Mouse (Mus musculus) forebrain, embryonic 13.5 days (tissue): ENCODE data around the gene Nmnat1. TPM values are rescaled to one million over a fixed set of nuclear protein-coding genes. Genes with fewer than 3 reads are reported as not detected.
"Not testable (repeated sequence)": the region's sequence is repeated elsewhere in the genome, so short reads cannot be mapped to it uniquely, and the experiment has no call there.

Experiments used
- ATAC-seq: fragments of 200-750 bp; cut with Nextera tagmentation; 2 replicates; pipeline ENCODE4 v1.8.0; 2017
- H3K27ac ChIP-seq: fragments of 300-500 bp; sonication (generic); 2 replicates; pipeline ENCODE4 v1.5.1; 2015; ENCODE audit warnings: inconsistent platforms, mild to moderate bottlenecking, moderate library complexity
- H3K27me3 ChIP-seq: fragments of 300-500 bp; sonication (generic); 2 replicates; pipeline ENCODE4 v1.6.1; 2015; ENCODE audit warnings: mild to moderate bottlenecking, inconsistent platforms
- H3K36me3 ChIP-seq: fragments of 300-500 bp; sonication (generic); 2 replicates; pipeline ENCODE4 v1.6.1; 2015; ENCODE audit warnings: mild to moderate bottlenecking, inconsistent platforms; ENCODE audit not compliant: poor library complexity, severe bottlenecking
- H3K4me1 ChIP-seq: fragments of 300-500 bp; sonication (generic); 2 replicates; pipeline ENCODE4 v1.6.1; 2015; ENCODE audit warnings: inconsistent platforms
- H3K4me2 ChIP-seq: fragments of 300-500 bp; sonication (generic); 2 replicates; pipeline ENCODE4 v1.6.1; 2015; ENCODE audit warnings: inconsistent platforms, mild to moderate bottlenecking, moderate library complexity
- H3K4me3 ChIP-seq: fragments of 300-500 bp; sonication (generic); 2 replicates; pipeline ENCODE4 v1.5.1; 2015; ENCODE audit warnings: mild to moderate bottlenecking, inconsistent platforms
- H3K9ac ChIP-seq: fragments of 300-500 bp; sonication (generic); 2 replicates; pipeline ENCODE4 v1.6.1; 2015; ENCODE audit warnings: mild to moderate bottlenecking, inconsistent platforms
- H3K9me3 ChIP-seq: fragments of 300-500 bp; sonication (generic); replicated peaks from 2 replicates; pipeline ENCODE4 v1.6.1; 2016; ENCODE audit warnings: inconsistent platforms
- WGBS: fragments of 180-500 bp; shearing (Covaris S2); methylation state at CpG from one replicate; pipeline ENCODE4 v1.1.7; 2015; 5-methylcytosine and 5-hydroxymethylcytosine counted together
- polyA plus RNA-seq: library from polyadenylated mRNA; unstranded; fragments of >200 nt; fragmentation: Nextera tagmentation; extraction: Ambion mirVana; gene quantifications from 2 replicates; pipeline ENCODE4 v1.2.1, GENCODE M21; 2015

Gene Nmnat1
- polyA plus RNA-seq, 1 experiment from 2014 or later: 15.7 TPM

GRCm38 (mm10) chr4:149457163-149457562, 27.8 kb downstream of the Nmnat1 start:
- H3K4me3 ChIP-seq, H3K27me3 ChIP-seq: not testable (repeated sequence)
- WGBS: 93% methylated on average over 24 of the region's 27 CpGs

GRCm38 (mm10) chr4:149454879-149455278, 30.1 kb downstream of the Nmnat1 start, which contains the start of gene Rbp7:
Gene Rbp7, minus strand, starts transcription at chr4:149454978.
- H3K27me3 ChIP-seq: no peaks in the 10 kb centered on the region
- no peak within 1 kb of the TSS for H3K9ac ChIP-seq
- no peak within 1 kb of the TSS for H3K4me2 ChIP-seq
- no peak within 1 kb of the TSS for H3K27ac ChIP-seq
- no peaks in the 10 kb centered on the region for H3K9me3 ChIP-seq
- no peak within 1 kb of the TSS for H3K4me3 ChIP-seq
- no peaks in the 10 kb centered on the region for H3K36me3 ChIP-seq
- H3K4me1 ChIP-seq: no peaks in the 10 kb centered on the region
- WGBS: 62% methylated on average over 8 of the region's 8 CpGs
- ATAC-seq: no peak

More at GRCm38 (mm10) chr4:149457163-149457562, 27.8 kb downstream of the Nmnat1 start:
- not testable (repeated sequence) for H3K36me3 ChIP-seq, ATAC-seq, H3K9ac ChIP-seq, H3K27ac ChIP-seq, H3K9me3 ChIP-seq, H3K4me1 ChIP-seq, H3K4me2 ChIP-seq

GRCm38 (mm10) chr4:149454263-149454662, 30.7 kb downstream of the Nmnat1 start:
- Histone ChIP-seq H3K27ac (no peak overlapping the region), H3K9ac (no peak overlapping the region), H3K4me1 (no peaks in the 10 kb centered on the region), H3K4me3 (no peak overlapping the region), H3K27me3 (no peaks in the 10 kb centered on the region), H3K9me3 (no peaks in the 10 kb centered on the region), H3K36me3 (no peaks in the 10 kb centered on the region), H3K4me2 (no peak overlapping the region)
- 89% methylated on average over 17 of the region's 17 CpGs for WGBS
- ATAC-seq: no peak

- no peak for ATAC-seq
- H3K27ac ChIP-seq: no peak overlapping the region
- no peak overlapping the region for H3K9ac ChIP-seq
- no peak overlapping the region for H3K4me2 ChIP-seq
- no peaks in the 10 kb centered on the region for H3K4me1 ChIP-seq
- H3K36me3 ChIP-seq: no peaks in the 10 kb centered on the region
- no peaks in the 10 kb centered on the region for H3K9me3 ChIP-seq
- H3K4me3 ChIP-seq: no peak overlapping the region
- WGBS: 87% methylated on average over 4 of the region's 4 CpGs
- H3K27me3 ChIP-seq: no peaks in the 10 kb centered on the region
Measured at GRCm38 (mm10) chr4:149453656-149454055, 31.3 kb downstream of the Nmnat1 start.

GRCm38 (mm10) chr4:149450636-149451035, 34.4 kb downstream of the Nmnat1 start:
- WGBS: 90% methylated on average over 3 of the region's 3 CpGs
- no peaks in the 10 kb centered on the region for H3K36me3 ChIP-seq
- H3K9me3 ChIP-seq: no peaks in the 10 kb centered on the region
- H3K27me3 ChIP-seq: no peaks in the 10 kb centered on the region
- no peak overlapping the region for H3K27ac ChIP-seq
- peaks cover 8% of the 10 kb centered on the region for H3K4me1 ChIP-seq
- no peak overlapping the region for H3K9ac ChIP-seq
- H3K4me3 ChIP-seq: no peak overlapping the region
- no peak overlapping the region for H3K4me2 ChIP-seq
- no peak for ATAC-seq

GRCm38 (mm10) chr4:149446309-149446708, 38.7 kb downstream of the Nmnat1 start:
- H3K27ac ChIP-seq: peak overlapping the region; percentile 93
- H3K4me2 ChIP-seq: peak overlapping the region; percentile 58
- H3K9ac ChIP-seq: no peak overlapping the region
- no peaks in the 10 kb centered on the region for H3K9me3 ChIP-seq
- no peaks in the 10 kb centered on the region for H3K36me3 ChIP-seq
- no peak for ATAC-seq
- H3K4me3 ChIP-seq: no peak overlapping the region
- peaks cover 14% of the 10 kb centered on the region for H3K4me1 ChIP-seq
- WGBS: 31% methylated on average over 1 of the region's 1 CpGs
- H3K27me3 ChIP-seq: no peaks in the 10 kb centered on the region

- WGBS: 0% methylated on average over 11 of the region's 11 CpGs
- Histone ChIP-seq H3K36me3 (no peaks in the 10 kb centered on the region), H3K9ac (peak overlapping the region; percentile 64; the same call in 1 of the 2 replicates), H3K27ac (peak overlapping the region; percentile 93), H3K4me3 (peak overlapping the region; percentile 34), H3K27me3 (no peaks in the 10 kb centered on the region), H3K9me3 (no peaks in the 10 kb centered on the region), H3K4me2 (peak overlapping the region; percentile 58), H3K4me1 (peaks cover 14% of the 10 kb centered on the region)
- peak; percentile 64 for ATAC-seq
Measured at GRCm38 (mm10) chr4:149445868-149446267, 39.1 kb downstream of the Nmnat1 start.

GRCm38 (mm10) chr4:149444964-149445701, 39.9 kb downstream of the Nmnat1 start:
- Histone ChIP-seq H3K27me3 (no peaks in the 10 kb centered on the region), H3K9me3 (no peaks in the 10 kb centered on the region), H3K36me3 (no peaks in the 10 kb centered on the region), H3K27ac (peak overlapping the region; percentile 93), H3K4me1 (peaks cover 18% of the 10 kb centered on the region), H3K9ac (peak overlapping the region; percentile 64), H3K4me3 (peak overlapping the region; percentile 34), H3K4me2 (peak overlapping the region; percentile 58)
- WGBS: under 1% methylated on average over 36 of the region's 36 CpGs
- peak; percentile 98 for ATAC-seq

GRCm38 (mm10) chr4:149444465-149444864, 40.5 kb downstream of the Nmnat1 start:
- Histone ChIP-seq H3K27ac (peak overlapping the region; percentile 93; the same call in 1 of the 2 replicates), H3K4me3 (peak overlapping the region; percentile 34; the same call in 1 of the 2 replicates), H3K4me1 (peaks cover 18% of the 10 kb centered on the region), H3K36me3 (no peaks in the 10 kb centered on the region), H3K4me2 (peak overlapping the region; percentile 58), H3K9ac (peak overlapping the region; percentile 64), H3K27me3 (no peaks in the 10 kb centered on the region), H3K9me3 (no peaks in the 10 kb centered on the region)
- no peak for ATAC-seq
- 59% methylated on average over 1 of the region's 1 CpGs for WGBS

GRCm38 (mm10) chr4:149442436-149442835, 42.6 kb downstream of the Nmnat1 start:
- Histone ChIP-seq H3K4me3 (no peak overlapping the region), H3K27ac (no peak overlapping the region), H3K4me1 (peaks cover 18% of the 10 kb centered on the region), H3K9me3 (no peaks in the 10 kb centered on the region), H3K27me3 (no peaks in the 10 kb centered on the region), H3K9ac (no peak overlapping the region), H3K36me3 (no peaks in the 10 kb centered on the region), H3K4me2 (no peak overlapping the region)
- no peak for ATAC-seq
- 56% methylated on average over 3 of the region's 3 CpGs for WGBS

GRCm38 (mm10) chr4:149440576-149440975, 44.4 kb downstream of the Nmnat1 start:
- 62% methylated on average over 8 of the region's 8 CpGs for WGBS
- no peaks in the 10 kb centered on the region for H3K36me3 ChIP-seq

GRCm38 (mm10) chr4:149431887-149432286, 53.1 kb downstream of the Nmnat1 start:
- not testable (repeated sequence) for H3K27ac ChIP-seq, H3K27me3 ChIP-seq, H3K9me3 ChIP-seq, H3K4me3 ChIP-seq, H3K9ac ChIP-seq, ATAC-seq, H3K36me3 ChIP-seq, H3K4me2 ChIP-seq, H3K4me1 ChIP-seq
- WGBS: 71% methylated on average over 1 of the region's 1 CpGs

More at GRCm38 (mm10) chr4:149440576-149440975, 44.4 kb downstream of the Nmnat1 start:
- Histone ChIP-seq H3K4me2 (no peak overlapping the region), H3K9me3 (no peaks in the 10 kb centered on the region), H3K4me3 (no peak overlapping the region), H3K4me1 (peaks cover 10% of the 10 kb centered on the region), H3K27ac (no peak overlapping the region), H3K27me3 (no peaks in the 10 kb centered on the region), H3K9ac (no peak overlapping the region)
- no peak for ATAC-seq
